Mouse (Mus musculus) ES-E14 (cell line): Measurements from ENCODE around the gene Arl15. TPM values are rescaled to one million over a fixed set of nuclear protein-coding genes. Genes with fewer than 3 reads are reported as not detected.

Experiments used
- DNase-seq: peaks from one replicate; pipeline ENCODE4 v3.0.0-alpha.2; 2013; ENCODE audit warnings: low read depth, low spot score
- H3K27ac ChIP-seq: 2 replicates; pipeline ENCODE4 v1.5.1; 2012; ENCODE audit warnings: low read depth, mild to moderate bottlenecking, low read length, moderate library complexity, mixed read lengths; ENCODE audit not compliant: poor library complexity, insufficient read depth, severe bottlenecking
- H3K36me3 ChIP-seq: 2 replicates; pipeline ENCODE4 v1.6.1; 2012; ENCODE audit warnings: mild to moderate bottlenecking, low read length, moderate library complexity, mixed read lengths; ENCODE audit not compliant: control insufficient read depth, poor library complexity, insufficient read depth, severe bottlenecking
- H3K4me1 ChIP-seq, 2 experiments: fragments of 150-350 bp in 1 of 2; sonication (generic) in 1 of 2; 2 replicates each; pipeline ENCODE4 v1.6.1; 2012; ENCODE audit warnings: low read length in 2 of 2, mild to moderate bottlenecking in 1 of 2, mixed read lengths in 1 of 2; ENCODE audit not compliant: control insufficient read depth in 2 of 2, insufficient read depth in 2 of 2, poor library complexity in 1 of 2
- H3K4me3 ChIP-seq, 2 experiments: fragments of 150-350 bp in 1 of 2; sonication (generic) in 1 of 2; 2 replicates each; pipeline ENCODE4 v1.5.1; 2012; ENCODE audit warnings: low read length in 2 of 2, low read depth in 1 of 2, mild to moderate bottlenecking in 1 of 2, mixed read lengths in 1 of 2; ENCODE audit not compliant: insufficient read depth in 1 of 2, poor library complexity in 1 of 2, severe bottlenecking in 1 of 2
- H3K9ac ChIP-seq: 2 replicates; pipeline ENCODE4 v1.6.1; 2012; ENCODE audit warnings: low read depth, mild to moderate bottlenecking, low read length, mixed read lengths; ENCODE audit not compliant: poor library complexity, insufficient read depth, severe bottlenecking
- H3K9me3 ChIP-seq: fragments of 150-350 bp; sonication (generic); 2 replicates; pipeline ENCODE4 v1.6.1; 2012; ENCODE audit warnings: low read depth, mild to moderate bottlenecking, low read length; ENCODE audit not compliant: control insufficient read depth, insufficient read depth
- CHD2 ChIP-seq: IDR thresholded peaks from 2 replicates; pipeline ENCODE4 v1.6.1; 2014; ENCODE audit warnings: mild to moderate bottlenecking, low read depth, low read length, inconsistent platforms
- HCFC1 ChIP-seq: IDR thresholded peaks from 2 replicates; pipeline ENCODE4 v1.6.1; 2012; ENCODE audit warnings: low read length, inconsistent platforms, borderline replicate concordance; ENCODE audit not compliant: insufficient read depth
- MAFK ChIP-seq: IDR thresholded peaks from 2 replicates; pipeline ENCODE4 v1.6.1; 2014; ENCODE audit warnings: mild to moderate bottlenecking, low read depth, low read length, inconsistent platforms; ENCODE audit not compliant: insufficient read depth
- ZC3H11A ChIP-seq: IDR thresholded peaks from 2 replicates; pipeline ENCODE4 v1.6.1; 2012; ENCODE audit warnings: low read depth, mild to moderate bottlenecking, inconsistent platforms, low read length, borderline replicate concordance
- ZNF384 ChIP-seq: IDR thresholded peaks from 2 replicates; pipeline ENCODE4 v1.6.1; 2012; ENCODE audit warnings: low read depth, low read length, inconsistent platforms
- in situ Hi-C, 2 experiments: fragments of 600-800 bp; cut with MboI; formaldehyde crosslinking; loops; one replicate each; pipeline ENCODE4 v1.15.1; 2025; ENCODE audit warnings: low sequenced_read_pairs in 2 of 2, inconsistent platforms in 1 of 2; ENCODE audit not compliant: unreplicated experiment in 2 of 2
- total RNA-seq: library from RNA; depleted of rRNA; stranded (reverse); fragments of 300-350 nt; gene quantifications from 2 replicates; pipeline ENCODE4 v1.2.3, GENCODE M21; 2012

Gene Arl15
- total RNA-seq, 1 experiment, result 15.1 TPM

- Histone ChIP-seq H3K27ac (no peak overlapping the region), H3K9ac (no peak overlapping the region), H3K4me1 (no peaks in the 10 kb centered on the region), H3K9me3 (no peaks in the 10 kb centered on the region), H3K36me3 (peaks cover 2% of the 10 kb centered on the region; the same call in 1 of the 2 replicates), H3K4me3 (no peak overlapping the region)
- in situ Hi-C loops, result no loop called here
- no peak for DNase-seq
- TF ChIP-seq HCFC1, result no peak
- TF ChIP-seq ZC3H11A, result no peak
- no peak for TF ChIP-seq ZNF384
- TF ChIP-seq MAFK, result no peak
- no peak for TF ChIP-seq CHD2
Observed at GRCm38 (mm10) chr13:113964945-113965344, 170.6 kb downstream of the Arl15 start.

GRCm38 (mm10) chr13:113970706-113971105 is 176.4 kb downstream of the Arl15 start:
- peaks cover 4% of the 10 kb centered on the region; the same call in 1 of the 2 replicates for H3K36me3 ChIP-seq
- H3K9ac ChIP-seq, result no peak overlapping the region
- H3K27ac ChIP-seq, result no peak overlapping the region
- H3K4me3 ChIP-seq, result no peak overlapping the region
- in situ Hi-C loops, result no loop called here
- TF ChIP-seq ZC3H11A (no peak), CHD2 (no peak), ZNF384 (no peak), HCFC1 (no peak), MAFK (no peak)
- peaks cover 0 to 6% of the 10 kb centered on the region in 2 experiments; a peak in 2 of 4 replicates for H3K4me1 ChIP-seq
- H3K9me3 ChIP-seq, result no peaks in the 10 kb centered on the region
- no peak for DNase-seq

GRCm38 (mm10) chr13:113972401-113972800 is 178.1 kb downstream of the Arl15 start:
- in situ Hi-C loops, result no loop called here
- no peaks in the 10 kb centered on the region for H3K9me3 ChIP-seq

GRCm38 (mm10) chr13:113974866-113975265 is 180.6 kb downstream of the Arl15 start:
- no peak for DNase-seq
- H3K9ac ChIP-seq, result no peak overlapping the region
- no peaks in the 10 kb centered on the region for H3K9me3 ChIP-seq
- no peak for TF ChIP-seq ZNF384
- TF ChIP-seq HCFC1, result no peak
- TF ChIP-seq MAFK, result no peak
- no peak for TF ChIP-seq CHD2
- TF ChIP-seq ZC3H11A, result no peak
- no peak overlapping the region for H3K4me3 ChIP-seq
- no peak overlapping the region for H3K27ac ChIP-seq
- 0 out of 2 replicates have a peak, but pooled peaks cover 1% of the 10 kb centered on the region for H3K36me3 ChIP-seq
- in situ Hi-C loops, result no loop called here
- peaks cover 0 to 6% of the 10 kb centered on the region in 2 experiments; a peak in 2 of 4 replicates for H3K4me1 ChIP-seq

More at GRCm38 (mm10) chr13:113972401-113972800, 178.1 kb downstream of the Arl15 start:
- no peak overlapping the region for H3K27ac ChIP-seq
- no peak for DNase-seq
- H3K4me3 ChIP-seq, result no peak overlapping the region
- H3K36me3 ChIP-seq, result peaks cover 4% of the 10 kb centered on the region; the same call in 1 of the 2 replicates
- TF ChIP-seq ZC3H11A, result no peak
- TF ChIP-seq CHD2, result no peak
- TF ChIP-seq MAFK, result no peak
- TF ChIP-seq HCFC1, result no peak
- TF ChIP-seq ZNF384, result no peak
- peaks cover 0 to 6% of the 10 kb centered on the region in 2 experiments; a peak in 2 of 4 replicates for H3K4me1 ChIP-seq
- no peak overlapping the region for H3K9ac ChIP-seq
